Mouse (Mus musculus) kidney, embryonic 16.5 days (tissue): ENCODE data around the gene Hist1h3e. TPM values are rescaled to one million over a fixed set of nuclear protein-coding genes. Genes with fewer than 3 reads are reported as not detected.
"Not testable (repeated sequence)": the region's sequence is repeated elsewhere in the genome, so short reads cannot be mapped to it uniquely, and the experiment has no call there.

ENCODE experiments used
- ATAC-seq: fragments of 200-750 bp; cut with Nextera tagmentation; 2 replicates; pipeline ENCODE4 v1.8.0; 2017; ENCODE audit warnings: moderate TSS enrichment; ENCODE audit not compliant: low FRiP score, low TSS enrichment
- H3K27ac ChIP-seq: fragments of 300-500 bp; sonication (generic); 2 replicates; pipeline ENCODE4 v1.5.1; 2014; ENCODE audit warnings: low read length
- H3K27me3 ChIP-seq: fragments of 300-500 bp; sonication (generic); 2 replicates; pipeline ENCODE4 v1.6.1; 2014; ENCODE audit warnings: low read length, control low read depth, mixed read lengths; ENCODE audit not compliant: insufficient read depth
- H3K36me3 ChIP-seq: fragments of 300-500 bp; sonication (generic); 2 replicates; pipeline ENCODE4 v1.6.1; 2014; ENCODE audit warnings: low read length, control low read depth, mixed read lengths; ENCODE audit not compliant: insufficient read depth
- H3K4me1 ChIP-seq: fragments of 300-500 bp; sonication (generic); 2 replicates; pipeline ENCODE4 v1.6.1; 2014; ENCODE audit warnings: low read length, control low read depth, mixed read lengths; ENCODE audit not compliant: insufficient read depth
- H3K4me2 ChIP-seq: fragments of 300-500 bp; sonication (generic); replicated peaks from 2 replicates; pipeline ENCODE4 v1.6.1; 2014; ENCODE audit warnings: low read depth, low read length
- H3K4me3 ChIP-seq: fragments of 300-500 bp; sonication (generic); 2 replicates; pipeline ENCODE4 v1.5.1; 2014; ENCODE audit warnings: mild to moderate bottlenecking, low read length
- H3K9ac ChIP-seq: fragments of 300-500 bp; sonication (generic); replicated peaks from 2 replicates; pipeline ENCODE4 v1.6.1; 2014; ENCODE audit warnings: low read length
- H3K9me3 ChIP-seq: fragments of 300-500 bp; sonication (generic); 2 replicates; pipeline ENCODE4 v1.6.1; 2016; ENCODE audit warnings: low read length, control low read depth
- WGBS: fragments of 180-500 bp; shearing (Covaris S2); extraction: QIAGEN DNeasy Blood & Tissue Kit; methylation state at CpG from one replicate; pipeline ENCODE4 v1.1.7; 2014; 5-methylcytosine and 5-hydroxymethylcytosine counted together
- polyA plus RNA-seq: library from polyadenylated mRNA; unstranded; fragments of >200 nt; fragmentation: Nextera tagmentation; extraction: Ambion mirVana; gene quantifications from 2 replicates; pipeline ENCODE4 v1.2.1, GENCODE M21; 2015

The Hist1h3e gene
- polyA plus RNA-seq, 1 experiment from 2014 or later = 4.7 TPM

DNA sequence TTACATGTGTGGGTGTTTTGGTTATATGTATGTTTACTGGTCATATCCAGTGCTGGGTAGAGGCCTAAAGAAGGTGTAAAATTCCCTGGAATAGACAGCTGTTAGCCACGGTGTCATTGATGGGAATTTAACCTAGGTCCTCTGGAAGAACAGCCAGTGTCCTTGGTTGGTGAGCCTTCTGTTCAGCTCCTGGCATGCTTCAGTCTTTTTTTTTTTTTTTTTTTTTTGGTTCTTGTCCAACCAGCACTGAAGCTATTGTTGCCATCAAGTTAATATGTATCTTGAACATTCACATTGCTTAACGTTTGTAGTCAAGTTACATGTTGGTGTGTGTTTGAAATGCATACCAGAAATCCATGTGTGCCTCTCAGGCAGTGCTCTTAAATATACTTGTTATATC is 2.3 kb upstream of the Hist1h3e start:
- 72% methylated on average over 2 of the region's 2 CpGs for WGBS
- no peaks in the 10 kb centered on the region for H3K27me3 ChIP-seq
- peak overlapping the region; percentile 100 for H3K27ac ChIP-seq
- H3K4me2 ChIP-seq = no peak overlapping the region
- no peak for ATAC-seq
- peaks cover under 1% of the 10 kb centered on the region; the same call in 1 of the 2 replicates for H3K4me1 ChIP-seq
- H3K9ac ChIP-seq = no peak overlapping the region
- H3K4me3 ChIP-seq = no peak overlapping the region
- no peaks in the 10 kb centered on the region for H3K9me3 ChIP-seq
- no peaks in the 10 kb centered on the region for H3K36me3 ChIP-seq

DNA sequence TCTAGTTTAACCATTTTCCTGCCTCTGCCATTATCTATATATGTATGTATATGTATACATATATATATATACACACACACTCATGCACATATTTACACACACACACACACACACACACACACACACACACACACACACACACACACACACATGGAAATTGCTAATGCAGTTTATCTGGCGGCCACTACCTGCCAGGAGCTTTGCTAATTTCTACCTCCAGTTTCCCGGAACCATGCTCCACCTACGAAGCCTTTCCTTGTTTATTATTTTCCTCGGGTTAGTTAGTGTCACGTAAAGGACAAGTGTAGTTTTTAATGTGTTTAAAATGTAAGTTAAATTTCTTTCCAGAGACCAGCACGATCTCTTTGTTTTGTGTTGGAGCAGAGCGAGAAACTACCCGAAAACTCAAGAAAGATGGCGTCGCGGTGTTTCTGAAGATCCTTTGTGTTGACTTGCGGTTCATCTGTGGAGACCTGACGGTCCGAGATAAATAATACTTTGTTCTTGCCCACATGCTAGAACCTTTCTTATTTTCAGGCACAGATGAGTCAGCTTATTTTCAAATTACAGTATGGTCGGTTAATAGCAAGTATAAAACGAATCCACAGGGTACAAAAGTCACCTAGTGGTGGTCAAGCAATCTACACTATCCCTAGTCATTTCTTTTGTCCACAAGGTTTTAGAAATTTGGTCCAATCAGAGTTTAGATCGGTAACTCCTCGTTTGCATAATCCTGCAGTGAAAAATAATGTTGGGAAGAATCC is 712 bp upstream of the Hist1h3e start:
- no peaks in the 10 kb centered on the region for H3K9me3 ChIP-seq
- peak overlapping the region; percentile 74 for H3K9ac ChIP-seq
- peak overlapping the region; percentile 77 for H3K4me2 ChIP-seq
- 3% methylated on average over 18 of the region's 18 CpGs for WGBS
- H3K27ac ChIP-seq = peak overlapping the region; percentile 100
- no peaks in the 10 kb centered on the region for H3K36me3 ChIP-seq
- H3K4me3 ChIP-seq = peak overlapping the region; percentile 37
- peak; percentile 64 for ATAC-seq
- no peaks in the 10 kb centered on the region for H3K27me3 ChIP-seq
- no peaks in the 10 kb centered on the region; the same call in 1 of the 2 replicates for H3K4me1 ChIP-seq

GRCm38 (mm10) chr13:23561531-23561882 is 662 bp downstream of the Hist1h3e start:
- not testable (repeated sequence) for H3K9me3 ChIP-seq, H3K4me1 ChIP-seq, H3K9ac ChIP-seq, ATAC-seq, H3K36me3 ChIP-seq, H3K27me3 ChIP-seq
- H3K4me3 ChIP-seq = peak overlapping the region; percentile 47
- WGBS = 0% methylated on average over 2 of the region's 5 CpGs
- peak overlapping the region; percentile 77 for H3K4me2 ChIP-seq
- peak overlapping the region; percentile 100 for H3K27ac ChIP-seq

DNA sequence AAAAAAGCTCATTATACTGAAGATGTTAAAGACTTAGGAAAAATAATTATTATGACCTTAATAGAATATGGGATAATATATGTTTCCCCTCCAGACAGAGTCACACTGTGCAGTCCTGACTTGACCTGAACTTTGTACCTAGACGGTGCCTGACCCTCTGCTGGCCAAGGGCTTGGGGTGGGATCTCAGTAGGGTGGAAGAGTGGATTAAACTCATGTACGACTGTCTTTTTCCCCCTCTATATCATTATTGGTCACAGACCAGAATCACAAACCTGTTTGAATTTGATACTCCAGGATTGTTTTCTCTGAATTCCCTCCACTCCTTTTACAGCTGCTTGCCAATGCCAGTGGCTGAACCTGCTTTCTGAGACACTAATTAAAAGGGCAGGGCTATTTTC is 1.5 kb downstream of the Hist1h3e start:
- Histone ChIP-seq H3K4me2 (0 out of 2 replicates have a peak overlapping the region, but pooled peaks have one; percentile 23), H3K27ac (peak overlapping the region; percentile 43; the same call in 1 of the 2 replicates)
- not testable (repeated sequence) for H3K9me3 ChIP-seq, H3K9ac ChIP-seq, H3K4me1 ChIP-seq, H3K4me3 ChIP-seq, H3K27me3 ChIP-seq, H3K36me3 ChIP-seq, ATAC-seq
- WGBS = 4% methylated on average over 2 of the region's 2 CpGs

DNA sequence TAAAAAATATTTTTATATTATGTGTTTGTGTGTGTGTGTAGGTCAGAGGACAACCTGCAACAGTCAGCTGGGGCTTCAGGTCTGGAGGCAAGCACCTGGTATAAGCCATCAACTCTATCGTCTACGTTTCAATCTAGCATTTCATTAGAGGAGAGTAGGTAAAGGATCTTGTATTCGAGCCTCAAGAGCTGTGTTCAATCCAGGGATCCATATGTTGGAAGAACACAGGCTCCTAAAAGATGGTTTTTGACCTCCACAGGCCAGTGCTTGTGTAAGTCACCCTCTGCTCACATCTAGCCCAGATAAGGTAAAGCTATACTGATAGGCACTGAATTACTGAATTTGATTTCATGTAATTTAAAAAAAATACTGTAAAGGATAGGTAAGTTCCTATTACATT is 5.3 kb downstream of the Hist1h3e start:
- peak overlapping the region; percentile 76 for H3K27ac ChIP-seq
- no peaks in the 10 kb centered on the region for H3K36me3 ChIP-seq
- peak overlapping the region; percentile 46; the same call in 1 of the 2 replicates for H3K9ac ChIP-seq
- H3K4me2 ChIP-seq = peak overlapping the region; percentile 60
- H3K9me3 ChIP-seq = no peaks in the 10 kb centered on the region
- no peaks in the 10 kb centered on the region for H3K27me3 ChIP-seq
- peaks cover 12% of the 10 kb centered on the region for H3K4me1 ChIP-seq
- no peak for ATAC-seq
- peak overlapping the region; percentile 5; the same call in 1 of the 2 replicates for H3K4me3 ChIP-seq
- WGBS = 72% methylated on average over 3 of the region's 3 CpGs

DNA sequence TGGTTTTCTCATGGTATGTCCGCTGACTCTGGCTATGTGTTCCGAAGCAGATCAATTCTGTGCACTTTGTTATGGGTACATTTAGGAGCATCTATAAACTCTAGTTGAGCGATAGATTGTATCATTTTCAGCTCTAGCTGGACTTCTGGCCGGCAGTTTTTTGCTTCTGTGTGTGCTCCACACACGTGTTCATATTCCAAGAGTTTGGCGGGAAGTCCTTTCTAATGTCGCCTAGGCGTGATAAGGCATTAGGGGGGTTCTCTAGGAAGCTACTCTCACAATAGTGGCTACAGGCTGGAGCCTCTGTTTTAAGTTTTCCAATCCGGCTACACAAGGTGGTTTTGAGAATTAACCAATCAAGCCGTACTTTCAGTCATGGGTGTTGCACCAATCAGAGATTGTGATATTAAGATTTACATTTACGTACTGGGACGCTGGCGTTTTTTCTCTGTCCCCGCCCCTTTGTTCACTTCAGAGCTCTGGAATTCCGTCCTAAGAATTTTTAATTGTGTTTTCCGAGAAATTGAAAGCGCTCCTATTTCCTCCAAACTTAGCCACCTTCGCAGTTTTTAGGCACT is 6.2 kb downstream of the Hist1h3e start:
- peaks cover 13% of the 10 kb centered on the region for H3K4me1 ChIP-seq
- peak overlapping the region; percentile 60 for H3K4me2 ChIP-seq
- no peaks in the 10 kb centered on the region for H3K36me3 ChIP-seq
- peak overlapping the region; percentile 99 for H3K27ac ChIP-seq
- peak; percentile 89 for ATAC-seq
- H3K4me3 ChIP-seq = peak overlapping the region; percentile 52
- no peaks in the 10 kb centered on the region for H3K27me3 ChIP-seq
- peak overlapping the region; percentile 74 for H3K9ac ChIP-seq
- under 1% methylated on average over 18 of the region's 18 CpGs for WGBS
- H3K9me3 ChIP-seq = no peaks in the 10 kb centered on the region

- Histone ChIP-seq H3K4me1 (peaks cover 18% of the 10 kb centered on the region), H3K27me3 (no peaks in the 10 kb centered on the region), H3K27ac (peak overlapping the region; percentile 99), H3K4me3 (peak overlapping the region; percentile 52), H3K36me3 (no peaks in the 10 kb centered on the region), H3K9me3 (no peaks in the 10 kb centered on the region), H3K4me2 (peak overlapping the region; percentile 60), H3K9ac (peak overlapping the region; percentile 74)
- under 1% methylated on average over 45 of the region's 54 CpGs for WGBS
- ATAC-seq = peak; percentile 91
Measured at GRCm38 (mm10) chr13:23554925-23555838, 7.0 kb downstream of the Hist1h3e start.

GRCm38 (mm10) chr13:23554393-23554792 is 7.8 kb downstream of the Hist1h3e start:
- ATAC-seq = no peak
- Histone ChIP-seq H3K9ac (peak overlapping the region; percentile 74), H3K4me2 (peak overlapping the region; percentile 60), H3K27me3 (no peaks in the 10 kb centered on the region), H3K36me3 (no peaks in the 10 kb centered on the region), H3K27ac (peak overlapping the region; percentile 99), H3K9me3 (no peaks in the 10 kb centered on the region), H3K4me1 (peaks cover 18% of the 10 kb centered on the region), H3K4me3 (peak overlapping the region; percentile 52)
- 19% methylated on average over 9 of the region's 9 CpGs for WGBS

GRCm38 (mm10) chr13:23552962-23553361 is 9.2 kb downstream of the Hist1h3e start, which contains the start of gene Hist1h1d:
TSS of gene Hist1h1d (plus strand) at chr13:23553262.
- H3K4me2 ChIP-seq = peak within 1 kb of the TSS; percentile 68
- H3K4me3 ChIP-seq = no peak within 1 kb of the TSS
- no peak within 1 kb of the TSS; the same call in 1 of the 2 replicates for H3K9ac ChIP-seq

More at GRCm38 (mm10) chr13:23552962-23553361, 9.2 kb downstream of the Hist1h3e start, which contains the start of gene Hist1h1d:
- Histone ChIP-seq H3K27ac (peak within 1 kb of the TSS; percentile 99), H3K27me3 (no peaks in the 10 kb centered on the region), H3K4me1 (peaks cover 18% of the 10 kb centered on the region), H3K9me3 (no peaks in the 10 kb centered on the region), H3K36me3 (no peaks in the 10 kb centered on the region)
- ATAC-seq = no peak
